Mouse (Mus musculus) inflammation-experienced regulatory T-cells, adult 6 months (primary cell): ENCODE data around the gene Kcnip4. TPM values are rescaled to one million over a fixed set of nuclear protein-coding genes. Genes with fewer than 3 reads are reported as not detected.

Source experiments
- ATAC-seq: one replicate; pipeline ENCODE4 v1.8.0; 2017
- polyA plus RNA-seq, 3 experiments: library from polyadenylated mRNA; unstranded; fragments of 100-300 nt; shearing (Covaris generic); gene quantifications; one replicate each; pipeline ENCODE4 v1.2.1; 2017

The Kcnip4 gene
- polyA plus RNA-seq, 3 experiments from 2014 or later: 0.27 TPM; not detected in 2

DNA sequence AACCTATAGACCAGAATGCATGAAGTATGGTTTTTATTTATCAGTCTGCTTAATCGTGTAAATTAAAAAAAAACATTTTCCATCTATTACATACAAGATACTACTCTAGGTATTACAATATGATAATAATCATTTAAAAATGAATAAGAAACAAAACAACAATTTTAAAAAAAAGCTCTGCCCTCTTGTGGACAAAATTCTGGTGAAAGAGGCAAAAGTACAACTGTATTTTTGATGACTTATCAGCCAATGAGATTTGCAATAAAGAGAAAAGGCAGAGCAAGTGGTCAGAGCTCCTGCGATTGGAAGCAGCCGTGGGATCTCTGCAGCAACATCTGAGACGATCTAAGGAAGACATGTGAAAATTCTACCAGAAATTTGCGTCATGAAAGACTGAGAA is 172.6 kb downstream of the Kcnip4 start:
- ATAC-seq: no peak

GRCm38 (mm10) chr5:49350126-49350909 is 174.4 kb downstream of the Kcnip4 start:
- no peak for ATAC-seq

GRCm38 (mm10) chr5:49349541-49349940 is 175.2 kb downstream of the Kcnip4 start:
- no peak for ATAC-seq

- no peak for ATAC-seq
These were observed 176.2 kb downstream of the Kcnip4 start for GRCm38 (mm10) chr5:49348511-49348910.

DNA sequence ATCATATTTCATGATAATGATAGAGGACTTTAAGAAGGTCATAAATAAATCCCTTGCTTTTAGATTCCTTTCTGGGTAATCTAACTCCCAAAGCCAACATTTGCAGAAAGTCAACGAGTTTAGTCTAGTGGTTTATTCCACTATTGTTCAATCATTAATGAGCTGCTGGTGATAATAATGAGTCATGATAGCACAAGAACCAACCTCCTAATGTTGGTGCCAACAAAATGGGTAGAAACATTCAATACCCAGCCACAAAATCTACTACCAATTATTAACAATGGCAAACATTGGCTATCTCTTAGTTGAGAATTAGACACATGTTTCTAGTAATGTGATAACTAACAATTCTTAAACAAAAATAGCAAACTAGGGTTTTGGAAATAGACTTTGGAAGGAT is 180.1 kb downstream of the Kcnip4 start:
- ATAC-seq: no peak

- ATAC-seq: no peak
These were observed 187.5 kb downstream of the Kcnip4 start for GRCm38 (mm10) chr5:49337164-49337563.

GRCm38 (mm10) chr5:49333063-49333462 is 191.6 kb downstream of the Kcnip4 start:
- ATAC-seq: no peak

DNA sequence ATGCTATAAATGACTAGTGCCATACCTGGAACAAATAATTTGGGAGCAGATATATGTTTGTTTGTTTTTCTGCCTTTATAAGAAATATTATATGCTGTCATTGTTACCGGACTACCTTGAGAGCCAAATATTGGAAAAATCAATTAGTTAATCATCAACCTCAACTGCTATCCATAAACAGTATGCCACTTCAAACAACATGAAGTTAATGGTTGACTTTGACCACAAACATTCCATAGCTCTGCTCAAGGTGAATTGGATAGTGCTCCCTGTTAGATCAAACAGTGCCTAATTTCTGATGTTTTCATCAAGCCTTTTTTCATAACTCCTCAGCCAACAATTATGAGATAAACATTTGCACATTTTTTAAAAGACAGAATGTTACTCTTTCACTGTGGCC is 195.7 kb downstream of the Kcnip4 start:
- no peak for ATAC-seq

DNA sequence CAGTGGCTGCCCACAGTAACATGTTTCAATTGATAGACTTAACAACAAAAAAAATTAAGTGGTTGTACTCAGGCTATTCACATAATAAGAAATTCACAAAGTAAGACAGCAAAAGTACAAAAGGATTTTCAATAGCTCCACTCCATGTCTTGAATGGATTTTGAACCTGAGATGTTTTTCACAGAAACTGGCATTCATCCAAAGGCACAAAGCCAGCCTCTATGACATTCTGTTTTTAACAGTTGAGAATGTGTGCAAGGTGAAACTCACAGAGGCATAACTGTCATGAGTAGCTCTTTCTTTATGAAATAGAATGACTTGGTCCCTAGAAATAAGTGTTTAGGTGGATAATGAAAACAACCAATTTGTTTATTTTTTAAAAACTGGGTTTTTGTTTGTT is 206.0 kb downstream of the Kcnip4 start:
- ATAC-seq: no peak

GRCm38 (mm10) chr5:49317869-49318268 is 206.8 kb downstream of the Kcnip4 start:
- no peak for ATAC-seq

GRCm38 (mm10) chr5:49306796-49307195 is 217.9 kb downstream of the Kcnip4 start:
- ATAC-seq: no peak

DNA sequence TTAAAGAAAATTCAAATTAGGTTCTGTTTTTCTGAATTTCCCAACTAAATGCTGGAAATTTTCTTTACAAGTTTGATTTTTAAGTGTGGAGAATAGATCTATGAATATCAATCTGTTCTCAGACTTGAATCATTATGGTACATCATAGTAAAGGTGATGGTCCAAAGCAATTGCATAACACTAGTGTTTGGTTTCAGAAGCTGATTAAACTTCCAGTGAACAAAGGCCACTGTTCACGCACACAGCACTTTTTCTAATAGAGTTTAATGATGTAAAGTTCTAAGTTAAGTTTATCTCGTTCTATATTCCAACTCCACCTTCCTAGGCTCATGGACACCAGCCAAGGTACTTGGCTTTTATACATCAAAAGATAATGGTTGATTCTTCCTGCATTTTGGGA is 219.4 kb downstream of the Kcnip4 start:
- ATAC-seq: no peak

- no peak for ATAC-seq
These were observed 226.1 kb downstream of the Kcnip4 start for GRCm38 (mm10) chr5:49298654-49299053.

- no peak for ATAC-seq
These were observed 232.3 kb downstream of the Kcnip4 start for GRCm38 (mm10) chr5:49292421-49292820.

GRCm38 (mm10) chr5:49291801-49292200 is 232.9 kb downstream of the Kcnip4 start:
- ATAC-seq: no peak

GRCm38 (mm10) chr5:49285455-49286135 is 239.1 kb downstream of the Kcnip4 start:
- ATAC-seq: no peak

GRCm38 (mm10) chr5:49284776-49285175 is 239.9 kb downstream of the Kcnip4 start:
- no peak for ATAC-seq

DNA sequence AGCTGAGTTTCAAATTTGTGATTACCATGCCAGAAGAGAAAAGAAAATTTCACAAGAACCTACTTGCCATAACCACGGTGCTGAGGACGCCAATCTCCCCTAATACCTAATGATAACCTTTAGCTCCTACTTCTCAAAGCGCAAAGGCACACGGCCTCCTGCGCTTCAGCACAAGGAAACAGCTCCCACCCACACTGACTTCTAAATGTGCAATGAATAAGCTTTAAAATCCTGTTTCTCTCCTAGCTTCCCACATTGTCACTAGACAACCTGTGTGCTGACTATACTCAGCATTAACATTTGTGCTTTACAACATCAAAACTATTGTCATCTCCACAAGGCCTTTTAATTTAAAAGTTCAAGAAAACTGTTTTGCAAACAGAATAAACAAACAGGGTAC is 241.3 kb downstream of the Kcnip4 start:
- no peak for ATAC-seq

DNA sequence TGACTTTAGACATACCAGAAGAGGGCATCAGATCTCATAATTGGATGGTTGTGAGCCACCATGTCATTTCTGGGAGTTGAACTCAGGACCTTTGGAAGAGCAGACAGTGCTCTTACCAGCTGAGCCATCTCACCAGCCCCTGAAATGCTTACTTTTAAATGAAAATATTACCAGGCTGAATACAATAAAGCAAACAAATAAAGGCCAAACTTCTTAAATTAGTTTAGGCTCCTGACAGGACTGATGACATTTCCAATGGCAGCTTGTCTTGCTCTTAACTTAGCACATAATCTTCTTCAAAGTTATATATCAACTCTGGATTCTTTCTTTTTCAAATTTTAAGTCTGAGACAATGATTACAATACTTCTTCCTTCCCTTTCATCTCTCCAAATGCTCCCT is 252.8 kb downstream of the Kcnip4 start:
- ATAC-seq: no peak

DNA sequence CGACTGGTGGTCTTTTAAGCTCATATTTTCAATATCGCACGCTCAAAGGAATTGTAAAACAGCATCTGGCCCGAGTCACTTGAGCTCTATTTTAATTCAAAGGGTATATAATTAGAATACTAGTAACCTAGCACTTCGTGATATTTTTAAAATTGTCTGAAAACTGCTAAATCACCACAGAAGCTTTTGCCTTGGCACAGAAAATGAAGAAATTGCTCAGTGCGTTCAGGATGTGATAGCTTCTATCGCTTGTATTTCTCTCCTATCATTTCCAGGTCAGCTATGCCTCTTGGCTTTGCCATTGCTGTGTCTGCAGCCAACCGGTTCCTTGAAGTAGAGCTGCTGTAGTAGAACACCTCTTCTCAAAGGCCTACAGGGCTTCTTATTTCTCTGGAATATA is 255.9 kb downstream of the Kcnip4 start:
- ATAC-seq: no peak

DNA sequence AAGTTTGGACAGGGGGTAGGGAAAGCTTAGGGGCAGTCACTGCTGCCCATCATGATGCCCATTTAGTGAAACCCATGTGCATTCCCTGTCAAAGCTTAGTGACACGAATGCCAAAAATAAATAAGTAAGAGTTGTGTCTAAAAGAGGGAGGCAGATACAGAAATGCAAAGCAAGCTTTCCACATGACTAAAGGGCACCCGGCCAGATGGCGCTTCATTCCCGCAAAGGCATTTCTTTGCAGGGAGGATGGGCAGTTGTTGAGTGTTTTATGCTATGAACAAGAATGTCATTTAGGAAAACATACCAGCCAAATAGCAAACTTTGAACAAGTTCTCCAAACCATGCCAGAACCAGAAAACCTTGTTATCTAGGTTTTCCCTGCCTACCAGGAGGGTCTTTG is 265.4 kb downstream of the Kcnip4 start:
- no peak for ATAC-seq

DNA sequence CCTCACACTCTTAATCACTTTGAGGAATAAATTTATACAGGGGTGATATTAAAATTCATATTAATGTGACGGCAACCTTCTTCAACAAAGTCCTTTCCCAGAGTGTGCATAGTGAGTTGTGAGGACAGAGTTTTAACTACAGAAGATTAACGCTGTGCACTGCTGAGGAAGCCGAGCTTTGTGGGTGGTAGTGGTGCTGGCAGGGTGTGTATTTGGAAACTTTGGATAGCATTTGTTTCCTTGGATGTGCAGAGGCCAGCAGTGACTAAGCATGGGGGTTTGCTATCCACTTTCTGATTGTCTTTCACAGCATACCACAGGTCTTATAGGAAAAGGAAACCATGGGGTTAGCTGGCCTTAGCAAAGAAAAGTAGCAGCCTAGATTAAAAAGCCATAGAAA is 267.9 kb downstream of the Kcnip4 start:
- no peak for ATAC-seq

DNA sequence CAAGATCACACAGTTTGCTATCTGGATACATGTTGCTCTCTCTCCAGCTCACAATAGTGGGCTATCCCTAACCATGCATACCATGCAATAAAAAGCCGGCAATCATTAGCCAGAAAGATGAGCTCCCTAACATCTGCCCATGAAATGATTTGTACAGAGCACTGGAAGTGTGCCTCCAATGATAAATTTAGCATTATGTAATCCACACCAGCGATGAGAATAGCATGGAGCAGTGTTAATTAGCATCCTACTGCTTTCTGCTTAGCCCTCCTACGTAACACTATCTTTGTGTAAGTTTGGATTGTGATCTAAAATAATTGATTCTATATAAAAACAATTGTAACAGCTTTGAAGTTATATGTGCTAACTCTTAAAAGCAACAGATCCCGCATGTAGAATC is 268.7 kb downstream of the Kcnip4 start:
- ATAC-seq: no peak

DNA sequence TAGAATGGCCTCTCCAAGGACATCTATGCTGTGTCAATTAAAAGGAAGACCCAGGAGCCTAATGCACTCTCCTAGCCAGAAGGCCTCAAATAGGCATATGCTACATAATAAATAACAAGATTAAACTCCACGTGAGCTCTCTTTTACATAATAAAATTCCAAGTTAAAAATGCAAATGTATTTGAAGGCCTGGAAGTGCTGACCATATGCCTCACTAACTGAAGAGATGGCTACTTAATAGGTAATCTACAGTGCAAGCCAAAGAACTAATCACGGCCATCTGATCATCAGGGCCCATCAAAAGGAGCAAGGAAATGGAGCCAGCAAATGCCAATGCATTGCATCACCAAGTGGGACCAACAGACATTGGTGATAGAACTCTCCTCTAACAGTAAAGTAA is 277.6 kb downstream of the Kcnip4 start:
- no peak for ATAC-seq
